Mouse (Mus musculus) adrenal gland, postnatal 10 days (tissue): ENCODE results near the gene Rarres2. TPM values are rescaled to one million over a fixed set of nuclear protein-coding genes. Genes with fewer than 3 reads are reported as not detected.

Source experiments
- DNase-seq: peaks from one replicate; pipeline ENCODE4 v3.0.0; 2021; ENCODE audit warnings: mixed read lengths
- long read RNA-seq, 2 experiments: library from polyadenylated mRNA; stranded (forward); transcript quantifications; one replicate each; pipeline ENCODE4 v2.0.0; 2021
- total RNA-seq, 2 experiments: library from RNA; stranded (reverse); gene quantifications; 2 replicates each; pipeline ENCODE4 v1.2.3; 2021

The Rarres2 gene
- total RNA-seq, result 100 to 1,000 TPM; 198 to 328 TPM
- long read RNA-seq, experiment 1, transcript Rarres2-205 (6 exons, 681 nt), result minor isoform, 5 of 166 reads
- long read RNA-seq, experiment 1, transcript Rarres2-204 (6 exons, 795 nt), result major isoform, 98 of 166 reads
- long read RNA-seq, experiment 1, transcript Rarres2-201 (6 exons, 731 nt), result minor isoform, 41 of 166 reads
- long read RNA-seq, experiment 1, partial matches to known transcripts, result 10 of 166 reads
- long read RNA-seq, experiment 1, other reads (novel, unspliced or antisense), result 10 of 166 reads
- long read RNA-seq, experiment 2, transcript Rarres2-201 (6 exons, 731 nt), result minor isoform, 10 of 34 reads
- long read RNA-seq, experiment 2, transcript Rarres2-204 (6 exons, 795 nt), result major isoform, 14 of 34 reads
- long read RNA-seq, experiment 2, partial matches to known transcripts, result 4 of 34 reads
- long read RNA-seq, experiment 2, other reads (novel, unspliced or antisense), result 1 of 34 reads

- DNase-seq, result peak; percentile 47
These were observed at the start of gene Rarres2 for GRCm38 (mm10) chr6:48572572-48573061. TSS of gene Rarres2 (minus strand) at chr6:48572789.

DNA sequence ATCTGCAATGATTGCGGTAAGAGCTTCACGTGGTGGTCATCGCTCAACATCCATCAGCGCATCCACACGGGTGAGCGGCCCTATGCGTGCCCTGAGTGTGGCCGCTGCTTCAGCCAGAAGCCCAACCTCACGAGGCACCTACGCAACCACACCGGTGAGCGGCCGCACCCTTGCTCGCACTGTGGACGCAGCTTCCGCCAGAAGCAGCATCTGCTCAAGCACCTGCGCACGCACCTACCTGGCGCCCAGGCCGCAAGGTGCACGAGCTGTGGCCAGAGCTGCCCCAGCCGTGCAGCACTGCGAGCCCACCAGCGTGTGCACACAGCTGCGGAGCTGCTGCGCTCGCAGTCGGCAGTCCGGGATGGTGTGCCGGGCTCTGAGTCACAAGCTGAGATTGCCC, 47.4 kb upstream of the Rarres2 start:
- DNase-seq, result no peak

- DNase-seq, result no peak
These were observed 42.2 kb upstream of the Rarres2 start for GRCm38 (mm10) chr6:48614756-48615155.

DNA sequence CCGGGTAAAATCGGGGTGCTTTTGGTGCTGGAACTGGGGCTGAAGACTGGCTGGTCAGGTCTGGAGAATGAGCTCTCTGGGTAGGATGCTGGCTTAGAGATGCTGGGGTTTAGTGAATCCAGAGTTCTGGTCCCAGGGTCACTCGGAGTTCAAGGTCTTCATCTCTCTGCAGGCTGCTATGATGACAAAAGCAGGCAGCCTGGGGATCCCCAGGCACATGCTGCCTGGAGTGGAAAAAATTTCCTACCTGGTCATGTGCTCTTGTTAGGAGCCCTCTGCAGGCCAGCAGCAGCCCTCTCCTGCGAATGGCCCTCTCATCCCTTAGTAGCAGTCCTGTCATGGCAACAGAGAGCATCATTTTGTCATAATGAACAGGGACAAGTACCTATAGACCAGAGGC, 40.9 kb upstream of the Rarres2 start:
- no peak for DNase-seq

GRCm38 (mm10) chr6:48610657-48611056, 38.1 kb upstream of the Rarres2 start:
- no peak for DNase-seq

DNA sequence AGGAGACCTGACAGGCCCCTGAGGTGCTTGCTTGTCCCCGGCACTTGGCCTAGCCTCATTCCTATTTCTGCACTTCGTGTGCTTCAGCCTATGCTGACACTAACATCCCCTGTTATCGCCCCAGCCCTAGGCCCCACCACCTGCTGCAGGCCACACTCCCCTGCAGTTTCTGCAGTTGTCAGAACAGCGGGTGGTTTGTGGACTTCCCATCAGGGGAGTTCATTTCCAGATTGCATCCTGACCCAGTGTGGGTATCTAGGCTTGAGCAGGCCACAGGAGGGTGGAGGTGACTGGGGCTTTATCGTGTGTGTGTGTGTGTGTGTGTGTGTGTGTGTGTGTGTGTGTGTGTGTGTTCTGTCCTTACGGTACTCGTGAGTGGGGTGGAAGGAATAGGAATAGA, 36.9 kb upstream of the Rarres2 start:
- DNase-seq, result no peak

- DNase-seq, result peak; percentile 58
These were observed 35.5 kb upstream of the Rarres2 start for GRCm38 (mm10) chr6:48608124-48608523.

GRCm38 (mm10) chr6:48602080-48602741, 29.6 kb upstream of the Rarres2 start:
- DNase-seq, result peak; percentile 51

- DNase-seq, result peak; percentile 98
These were observed 28.9 kb upstream of the Rarres2 start, which contains the start of gene Zfp775 for GRCm38 (mm10) chr6:48601271-48602079. TSS of gene Zfp775 (plus strand) at chr6:48602063.

- DNase-seq, result no peak
These were observed 28.0 kb upstream of the Rarres2 start for GRCm38 (mm10) chr6:48600594-48600993.

GRCm38 (mm10) chr6:48597233-48597625, 24.6 kb upstream of the Rarres2 start:
- DNase-seq, result no peak

DNA sequence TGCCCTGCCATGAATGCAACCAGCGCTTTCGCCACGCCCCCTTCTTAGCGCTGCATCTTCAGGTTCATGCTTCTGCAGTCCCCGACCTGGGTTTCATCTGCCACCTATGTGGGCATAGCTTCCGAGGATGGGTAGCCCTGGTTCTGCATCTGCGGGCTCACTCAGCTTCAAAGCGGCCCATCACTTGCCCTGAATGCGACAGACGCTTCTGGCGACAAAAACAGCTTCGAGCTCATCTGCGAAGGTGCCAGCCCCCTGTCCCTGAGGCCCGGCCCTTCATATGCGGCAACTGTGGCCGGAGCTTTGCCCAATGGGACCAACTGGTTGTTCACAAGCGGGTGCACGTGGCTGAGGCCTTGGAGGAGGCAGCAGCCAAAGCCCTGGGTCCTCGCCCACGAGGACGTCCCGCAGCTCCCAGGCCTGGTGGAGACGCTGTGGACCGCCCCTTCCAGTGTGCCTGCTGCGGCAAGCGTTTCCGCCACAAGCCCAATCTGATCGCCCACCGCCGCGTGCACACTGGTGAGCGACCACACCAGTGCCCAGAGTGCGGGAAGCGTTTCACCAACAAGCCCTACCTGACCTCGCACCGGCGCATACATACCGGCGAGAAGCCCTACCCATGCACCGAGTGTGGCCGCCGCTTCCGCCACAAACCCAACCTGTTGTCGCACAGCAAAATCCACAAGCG, 24.1 kb upstream of the Rarres2 start:
- DNase-seq, result no peak

- DNase-seq, result no peak
These were observed 22.7 kb upstream of the Rarres2 start for GRCm38 (mm10) chr6:48595278-48595677.

GRCm38 (mm10) chr6:48594043-48594738, 21.6 kb upstream of the Rarres2 start:
- DNase-seq, result peak; percentile 59

GRCm38 (mm10) chr6:48593158-48594042, 20.8 kb upstream of the Rarres2 start, which contains the start of the genes Repin1 and Gm44965:
TSS of gene Repin1 (plus strand) at chr6:48593883.
TSS of gene Gm44965 (plus strand) at chr6:48593941.
- DNase-seq, result peak; percentile 98

DNA sequence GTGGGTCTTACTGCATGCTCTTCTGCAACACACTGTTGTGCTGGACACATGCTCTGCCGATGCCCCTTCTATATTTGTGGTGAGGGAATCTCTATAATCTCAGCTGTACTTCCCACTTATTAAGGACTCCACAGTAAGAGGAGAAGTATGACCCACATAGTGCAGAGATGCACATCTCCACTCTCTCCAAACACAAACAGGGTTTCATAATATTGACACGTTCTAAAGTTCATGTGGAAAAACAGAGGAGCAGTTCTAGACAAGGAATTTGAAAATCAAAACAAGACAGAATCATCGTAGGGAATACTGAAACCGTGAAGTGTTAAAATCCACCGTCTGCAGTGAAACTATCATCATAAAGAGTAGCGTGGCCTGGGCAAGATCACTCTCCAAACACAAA, 19.3 kb upstream of the Rarres2 start:
- DNase-seq, result no peak

GRCm38 (mm10) chr6:48591221-48591845, 18.7 kb upstream of the Rarres2 start:
- DNase-seq, result no peak

GRCm38 (mm10) chr6:48589194-48589750, 16.7 kb upstream of the Rarres2 start, which contains the start of gene Gm45021:
TSS of gene Gm45021 (plus strand) at chr6:48589610.
- DNase-seq, result no peak

DNA sequence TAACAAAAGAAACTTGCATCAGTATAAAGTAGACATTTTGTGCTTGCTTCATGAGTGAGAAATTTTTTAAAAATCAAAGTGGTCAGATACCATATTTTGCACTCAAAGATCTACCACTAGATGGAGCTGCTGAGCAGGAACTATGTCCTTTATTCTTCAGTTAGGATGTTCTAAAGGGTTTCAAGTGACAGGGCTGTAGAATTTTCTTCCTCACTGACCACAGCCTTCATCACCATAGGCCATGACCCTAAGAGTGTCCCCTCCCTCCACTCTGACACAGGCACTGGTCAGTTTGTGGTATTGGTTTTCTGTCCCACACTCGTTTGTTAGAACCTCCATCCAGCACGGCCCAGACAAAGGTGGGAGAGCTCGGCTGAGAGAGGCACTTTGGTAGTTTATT, 9.4 kb upstream of the Rarres2 start:
- peak; percentile 46 for DNase-seq
